Mouse (Mus musculus) erythroblast, adult 5-6 weeks (primary cell): ENCODE measurements around the gene Ccdc183. TPM values are rescaled to one million over a fixed set of nuclear protein-coding genes. Genes with fewer than 3 reads are reported as not detected.

Experiments used
- ATAC-seq: replicated peaks from 2 replicates; pipeline ENCODE4 v1.8.0; 2016; ENCODE audit warnings: moderate number of reproducible peaks, mild to moderate bottlenecking, moderate TSS enrichment, inconsistent platforms; ENCODE audit not compliant: poor library complexity, low FRiP score, severe bottlenecking
- total RNA-seq, 2 experiments: library from RNA; stranded (forward) in 1 of 2; stranded (reverse) in 1 of 2; fragments of 150-400 nt in 1 of 2; fragments of 200-764, 138-1000 nt in 1 of 2; gene quantifications; 2 replicates each; pipeline versions ENCODE4 v1.2.3 to v1.2.4; 2015 to 2017; ENCODE audit warnings: low replicate concordance in 2 of 2

Gene Ccdc183
- total RNA-seq, 2 experiments from 2014 or later: not detected

- no peak for ATAC-seq
These were observed 38.4 kb downstream of the Ccdc183 start for GRCm38 (mm10) chr2:25578796-25579736.

DNA sequence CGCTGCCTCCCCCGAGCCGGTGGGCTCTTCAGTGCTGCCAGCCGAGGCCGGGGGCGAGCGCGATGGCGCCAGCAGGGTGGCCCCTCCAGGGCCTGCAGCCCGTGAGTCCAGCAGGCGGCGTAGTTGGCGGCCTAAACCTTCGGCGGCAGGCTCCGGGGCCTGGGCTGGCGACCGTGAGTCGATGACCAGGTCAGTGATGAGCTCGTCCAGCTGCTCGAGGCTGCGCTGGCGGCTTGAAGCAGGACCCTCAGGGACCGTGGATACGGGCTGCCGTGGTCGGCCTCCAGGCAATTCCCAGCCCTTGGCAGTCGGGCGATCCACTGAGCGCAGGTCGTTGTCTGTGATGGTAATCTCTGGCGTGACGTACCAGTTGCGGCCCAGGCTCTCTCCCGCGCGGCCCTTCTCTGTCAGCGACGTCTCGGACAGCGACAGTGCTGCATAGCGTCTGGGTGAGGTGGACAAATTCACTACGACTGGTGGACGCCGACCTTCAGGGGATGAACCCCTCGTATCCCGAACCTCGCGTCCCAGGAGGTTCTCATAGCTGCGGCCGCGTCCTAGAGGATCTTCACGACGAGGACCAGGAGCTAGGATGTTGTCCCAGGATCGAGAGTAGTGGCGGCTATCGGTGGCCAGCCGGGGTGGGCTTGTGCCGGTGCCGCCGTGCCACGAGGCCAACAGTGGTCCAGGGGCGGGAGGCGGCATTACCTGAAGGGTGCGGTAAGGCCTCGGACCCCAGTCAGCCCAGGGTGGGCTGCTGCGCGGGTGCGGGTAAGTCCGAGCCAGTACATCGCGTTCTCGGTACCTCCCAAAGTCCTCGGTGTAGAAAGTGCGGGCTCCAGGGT is 39.3 kb downstream of the Ccdc183 start:
- no peak for ATAC-seq

DNA sequence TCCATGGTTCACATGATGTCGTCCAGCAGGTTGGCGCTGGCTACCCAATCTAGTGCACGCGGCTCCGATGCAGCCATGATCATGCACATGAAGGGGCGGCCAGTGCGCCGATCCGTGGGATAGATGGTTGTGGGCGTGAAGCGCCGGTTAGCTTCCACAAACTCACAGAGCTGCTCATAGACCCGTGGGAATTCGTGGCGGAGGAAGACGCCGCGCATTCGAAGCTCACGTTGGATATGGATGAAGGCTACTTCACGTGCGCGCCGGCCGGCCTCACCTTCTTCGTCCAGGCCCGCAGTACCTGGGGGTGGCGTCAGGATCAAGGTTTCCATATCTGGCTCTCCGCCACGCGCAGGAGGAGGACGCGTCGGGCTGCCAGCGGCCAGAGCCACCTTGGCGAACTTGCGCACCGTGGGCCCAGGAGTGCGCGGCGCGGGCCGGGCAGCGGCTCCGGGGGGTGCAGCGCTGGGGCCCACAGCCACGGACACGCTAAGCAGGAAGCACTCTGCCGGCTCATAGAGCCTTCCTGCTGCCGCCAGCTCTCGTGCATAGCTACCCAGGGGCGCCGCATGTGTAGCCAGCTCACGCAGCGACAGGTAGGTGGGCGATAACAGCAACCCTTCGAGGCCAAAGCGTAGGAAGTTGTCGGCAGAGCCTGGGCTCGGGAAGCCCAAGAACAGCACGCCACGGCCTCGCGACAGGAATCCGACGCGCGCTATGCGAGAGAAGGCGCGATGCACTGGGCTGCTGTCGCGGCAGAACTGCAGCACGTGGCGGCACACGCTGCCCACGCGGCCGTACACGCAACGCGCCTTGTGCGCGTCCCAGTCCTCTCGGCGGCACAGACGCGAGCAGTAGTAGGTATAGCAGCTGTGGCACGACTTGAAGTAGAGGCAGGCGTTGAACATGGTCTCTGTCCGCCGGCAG is 40.2 kb downstream of the Ccdc183 start:
- ATAC-seq: no peak

- ATAC-seq: no peak
These were observed 41.2 kb downstream of the Ccdc183 start for GRCm38 (mm10) chr2:25576028-25576850.

DNA sequence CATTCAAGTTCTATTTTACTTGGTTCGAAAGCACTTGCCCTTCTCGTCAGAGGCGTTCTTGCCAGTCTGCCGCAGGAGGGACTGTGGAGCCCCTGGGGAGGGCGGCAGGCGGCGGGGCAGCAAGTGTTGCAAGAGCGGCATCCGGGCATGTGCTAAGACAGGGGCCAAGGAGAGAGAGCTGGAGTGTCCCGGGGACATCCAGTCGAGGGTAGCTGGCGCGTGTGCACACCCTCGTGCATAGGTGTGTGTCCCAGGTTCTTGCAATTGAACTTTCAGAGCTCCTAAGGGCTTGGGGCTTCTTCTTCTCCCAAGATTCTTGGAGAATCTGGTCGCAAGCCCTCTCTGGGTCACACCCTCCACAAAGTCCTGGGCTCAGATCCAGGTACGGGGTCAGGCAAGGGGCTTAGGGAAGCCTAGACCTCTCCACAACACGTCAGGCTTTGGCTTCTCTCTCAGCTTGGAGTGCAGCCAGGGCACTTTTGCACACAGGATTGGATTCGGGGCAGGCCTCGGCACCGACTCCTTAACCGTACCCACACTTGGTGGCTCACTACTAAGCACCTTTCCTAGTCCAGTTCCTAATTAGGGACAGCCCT is 41.9 kb downstream of the Ccdc183 start:
- no peak for ATAC-seq

DNA sequence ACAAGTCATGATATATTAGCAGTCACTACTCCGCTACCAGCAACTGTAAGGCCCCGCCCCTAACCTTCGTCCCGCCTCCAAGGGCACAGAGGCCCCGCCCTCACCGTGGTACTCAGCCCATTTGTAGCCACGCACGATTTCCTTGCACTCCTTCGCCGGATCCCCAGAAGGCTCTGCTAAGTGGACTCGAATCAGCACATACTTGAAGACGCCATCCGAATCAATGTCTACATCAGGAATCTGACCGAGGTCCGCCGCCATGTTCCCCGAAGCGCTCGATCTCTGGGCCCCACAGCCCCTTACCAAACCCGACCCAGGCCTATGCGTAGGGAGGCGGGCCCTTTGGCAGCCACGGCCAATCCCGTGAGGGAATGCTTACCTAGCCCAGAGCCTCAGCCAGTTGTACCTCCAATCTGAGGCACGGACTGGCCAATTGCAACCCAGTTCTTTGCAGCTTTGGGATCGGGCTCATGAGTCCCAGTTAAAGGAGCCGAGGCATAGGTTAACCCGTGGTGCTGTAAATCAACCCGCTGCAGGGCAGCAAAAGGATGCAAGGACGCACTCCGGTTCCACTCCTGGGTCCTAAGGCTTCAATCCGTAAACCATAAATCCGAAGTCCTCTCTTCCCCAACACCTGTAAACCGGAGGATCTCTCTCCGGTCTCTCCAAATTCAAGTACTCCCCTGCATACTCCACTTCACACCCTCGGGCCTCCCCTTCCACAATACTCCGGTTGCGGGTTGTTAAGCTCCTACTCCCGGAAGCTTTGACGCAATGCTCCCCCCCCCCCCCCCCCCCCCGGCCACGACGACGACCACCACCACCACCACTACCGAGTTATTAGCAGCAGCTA is 42.7 kb downstream of the Ccdc183 start, which contains the start of the genes Mamdc4 and Phpt1:
Gene Mamdc4 (minus strand): TSS at position 267 of the 853 bp plus-strand sequence.
Gene Phpt1 (minus strand): TSS at position 646 of the 853 bp plus-strand sequence.
- ATAC-seq: peak; percentile 90

DNA sequence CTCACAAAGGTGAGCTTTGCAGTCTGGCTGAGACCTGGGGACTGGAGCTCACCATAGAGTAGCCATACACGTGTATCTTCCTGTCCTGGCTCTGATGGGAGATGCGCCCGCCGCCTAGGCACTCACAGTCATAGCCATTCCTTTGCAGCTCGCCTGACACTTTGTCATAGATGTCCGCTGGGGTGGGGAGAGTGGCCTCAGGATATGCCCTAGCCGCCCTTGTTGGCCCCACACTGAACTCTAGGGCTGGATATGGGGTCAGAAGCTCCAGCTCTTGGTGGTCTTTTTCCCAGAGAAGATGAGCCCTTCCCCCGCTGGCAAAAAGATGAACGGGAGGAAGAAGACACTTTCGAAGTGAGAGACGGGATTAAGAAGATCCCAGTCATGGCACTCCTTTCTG is 43.3 kb downstream of the Ccdc183 start:
- no peak for ATAC-seq

DNA sequence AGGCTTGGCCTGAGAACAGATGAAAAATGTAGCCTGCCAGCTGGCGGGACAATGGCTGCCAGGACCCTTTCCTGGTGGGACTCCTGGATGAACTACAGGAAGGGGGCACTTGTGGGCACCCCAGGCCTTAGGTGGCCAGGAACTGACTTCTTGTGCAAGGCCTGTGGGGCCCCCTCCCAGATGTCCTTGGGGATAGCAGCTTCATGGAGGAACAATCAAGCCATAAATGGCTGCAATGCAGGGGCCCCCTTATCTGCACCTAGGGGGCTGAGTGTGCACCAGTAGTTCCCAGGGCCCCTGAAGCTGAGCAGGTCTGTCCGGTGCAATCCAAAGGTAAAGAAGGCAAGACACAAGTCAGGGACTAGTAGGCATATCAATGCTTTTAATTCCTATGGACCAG is 44.4 kb downstream of the Ccdc183 start:
- ATAC-seq: no peak

- ATAC-seq: no peak
These were observed 46.3 kb downstream of the Ccdc183 start for GRCm38 (mm10) chr2:25571221-25571620.

DNA sequence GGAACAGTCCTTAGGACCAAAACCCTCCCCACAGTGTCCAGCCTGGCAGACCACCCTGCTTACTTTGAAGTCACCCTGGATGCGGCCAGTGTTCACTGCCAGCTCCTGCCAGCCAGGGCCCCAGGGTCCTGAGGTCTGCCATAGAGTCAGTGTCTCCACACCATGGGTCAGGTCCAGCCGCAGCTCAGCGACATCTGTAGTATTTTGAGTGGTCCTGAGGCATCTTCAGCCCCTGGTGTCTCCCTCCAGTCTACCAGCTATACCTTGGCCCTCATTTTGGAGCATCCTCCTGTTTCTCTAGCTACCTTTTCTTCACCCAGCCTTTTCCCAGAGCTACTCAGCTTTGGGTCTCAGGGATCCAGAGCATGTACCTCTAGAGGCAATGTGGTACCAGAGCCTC is 48.2 kb downstream of the Ccdc183 start:
- ATAC-seq: no peak

DNA sequence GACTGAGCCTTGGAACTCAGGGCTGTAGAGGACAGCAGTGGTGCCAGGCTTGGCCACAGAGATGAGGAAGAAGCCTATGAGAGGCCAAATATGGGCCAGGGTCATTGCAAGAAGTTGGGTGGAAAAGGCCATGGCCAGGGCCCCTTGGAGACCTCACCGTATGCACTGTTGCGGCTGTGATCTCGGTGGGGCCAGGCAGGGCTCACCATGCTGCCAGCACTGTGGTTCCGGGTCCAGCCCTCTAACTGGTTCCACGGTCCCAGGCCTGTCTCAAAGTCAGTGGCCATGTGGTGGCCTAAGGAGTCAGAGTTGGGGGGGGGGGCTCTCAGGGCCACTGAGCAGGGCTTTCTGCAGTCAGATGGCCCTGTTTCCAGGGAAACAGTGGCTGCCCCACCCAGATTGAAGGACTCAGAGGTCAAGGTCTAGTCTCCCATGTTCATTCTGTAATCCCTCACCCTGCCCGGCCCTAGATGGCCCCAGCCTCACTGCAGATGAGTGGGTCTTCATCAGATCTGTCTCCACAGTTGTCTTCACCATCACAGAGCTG is 48.9 kb downstream of the Ccdc183 start:
- no peak for ATAC-seq

- ATAC-seq: no peak
These were observed 50.9 kb downstream of the Ccdc183 start for GRCm38 (mm10) chr2:25566558-25566957.

DNA sequence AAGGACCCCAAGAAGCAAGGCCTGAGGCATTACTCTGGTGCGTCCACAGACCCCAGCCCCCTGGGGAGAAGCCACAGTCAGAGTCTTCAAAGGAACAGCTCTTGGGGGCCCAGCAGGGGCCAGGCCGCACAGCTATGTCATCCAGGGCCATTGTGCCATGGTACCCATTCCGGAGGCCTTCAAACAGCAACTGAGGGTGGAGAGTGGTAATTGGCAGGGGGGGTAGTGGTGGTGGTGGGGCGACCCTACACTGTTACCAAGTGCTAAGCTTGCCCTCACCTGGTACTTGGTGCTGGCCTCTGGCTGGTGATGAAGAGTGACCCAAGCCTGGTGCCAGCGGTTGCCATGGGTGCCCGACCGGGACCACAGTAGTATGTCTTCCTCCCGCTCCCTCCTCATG is 51.7 kb downstream of the Ccdc183 start:
- no peak for ATAC-seq

- ATAC-seq: no peak
These were observed 55.5 kb downstream of the Ccdc183 start for GRCm38 (mm10) chr2:25561946-25562345.

DNA sequence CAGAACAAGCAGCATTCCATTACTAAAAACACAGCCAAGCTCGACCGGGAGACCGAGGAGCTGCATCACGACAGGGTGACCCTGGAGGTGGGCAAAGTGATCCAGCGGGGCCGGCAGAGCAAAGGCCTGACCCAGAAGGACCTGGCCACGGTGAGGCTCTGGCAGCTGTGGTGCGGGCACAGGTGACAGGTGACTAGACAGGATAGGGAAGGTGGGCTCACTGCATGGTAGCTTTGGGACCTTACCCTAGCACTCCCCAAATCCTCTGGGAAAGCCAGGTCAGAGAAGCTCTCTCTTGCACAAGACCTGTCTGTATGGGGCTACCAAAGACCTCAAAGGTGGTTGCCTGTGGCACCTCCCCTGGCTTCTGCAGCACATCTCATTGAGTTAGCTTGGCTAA is 56.9 kb downstream of the Ccdc183 start:
- no peak for ATAC-seq

DNA sequence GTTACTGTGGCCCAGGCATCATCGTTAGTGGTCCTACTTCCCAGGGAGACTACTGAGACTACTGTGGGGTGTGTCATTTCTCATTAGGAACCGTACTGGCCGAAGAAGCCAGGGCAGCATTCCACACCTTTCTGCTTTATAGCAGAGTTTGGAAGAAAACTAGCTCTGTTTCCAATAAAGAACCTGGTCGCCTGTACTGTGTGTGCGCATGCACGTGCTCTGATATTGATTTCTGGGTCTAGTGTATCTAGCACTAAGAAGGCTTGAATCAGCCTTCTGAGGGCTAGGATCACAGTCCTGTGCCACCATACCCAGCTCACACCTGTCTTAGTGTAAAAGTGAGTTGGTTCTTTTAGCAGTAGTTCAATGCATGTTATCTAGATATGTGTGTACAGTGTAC is 58.7 kb downstream of the Ccdc183 start:
- no peak for ATAC-seq
